Mouse (Mus musculus) colon, adult 2 months (tissue): Measurements from ENCODE around the gene Tspan15. TPM values are rescaled to one million over a fixed set of nuclear protein-coding genes. Genes with fewer than 3 reads are reported as not detected.

Experiments
- polyA plus RNA-seq: library from polyadenylated mRNA; depleted of rRNA; stranded (reverse); fragments of >200 nt; gene quantifications from 2 replicates; pipeline ENCODE4 v1.2.3, GENCODE M21; 2012; rRNA removed

Gene Tspan15
- polyA plus RNA-seq, result 267 and 271 TPM in 2 replicates

DNA sequence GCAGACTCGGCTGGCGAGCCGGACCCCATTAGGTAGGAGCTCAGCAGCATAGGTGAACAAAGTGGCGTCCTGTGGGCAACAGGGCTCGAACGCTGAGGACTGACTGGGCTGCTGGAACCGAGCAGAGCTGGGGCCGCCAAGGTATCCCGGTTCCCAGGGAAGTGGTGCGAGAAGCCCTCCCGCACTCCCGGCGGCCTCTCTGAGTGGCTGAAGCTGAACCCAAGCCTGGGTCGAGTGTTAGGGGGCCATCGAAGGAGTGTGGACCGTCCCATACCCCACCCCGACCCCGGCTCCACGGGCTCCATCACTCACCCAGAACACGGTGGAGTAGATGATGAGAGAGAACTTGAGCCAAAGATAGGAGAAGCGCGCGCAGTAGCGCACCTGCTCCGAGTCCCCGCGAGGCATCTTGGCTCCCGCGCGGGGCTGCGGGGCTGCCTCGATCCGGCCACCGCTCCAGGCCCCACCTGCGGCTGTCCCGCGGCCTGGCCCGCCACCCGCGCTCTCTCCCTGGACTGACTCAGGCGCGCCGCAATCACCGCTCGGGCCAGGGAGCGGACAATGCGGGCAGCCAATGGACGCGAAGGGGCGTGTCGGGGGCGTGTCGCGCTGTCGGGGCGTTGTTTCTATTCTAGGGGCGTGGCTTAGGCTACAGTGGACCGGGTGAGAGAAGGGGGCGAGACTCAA is at the start of gene Tspan15:
Gene Tspan15 (minus strand): TSS at position 544 of the 687 bp plus-strand sequence.

DNA sequence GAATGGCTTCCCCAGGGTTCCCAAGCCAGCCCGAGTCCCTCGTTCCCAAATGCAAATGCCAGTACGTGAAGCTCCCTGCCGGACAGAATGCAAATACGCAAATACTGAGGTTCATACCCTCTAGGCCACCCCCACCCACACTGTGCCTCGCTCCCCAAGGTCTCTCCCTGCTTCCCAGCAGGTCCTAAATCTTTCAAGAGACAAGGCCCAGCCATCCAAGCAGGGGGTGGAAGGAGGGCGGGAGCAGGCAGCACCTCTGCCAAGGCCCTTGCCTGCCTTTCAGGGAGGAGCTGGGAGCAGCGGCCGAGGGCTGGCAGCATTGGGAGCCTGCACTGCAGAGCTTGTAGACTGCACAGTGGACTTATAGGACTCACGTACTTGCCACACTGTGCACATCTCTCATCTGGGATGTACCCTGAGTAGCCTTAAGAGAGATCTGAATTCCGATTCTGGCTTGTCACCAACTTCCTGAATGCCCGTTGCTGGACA is 21.0 kb upstream of the Tspan15 start, which contains the start of gene Tacr2:
Gene Tacr2 (plus strand): TSS at position 439 of the 489 bp plus-strand sequence.

DNA sequence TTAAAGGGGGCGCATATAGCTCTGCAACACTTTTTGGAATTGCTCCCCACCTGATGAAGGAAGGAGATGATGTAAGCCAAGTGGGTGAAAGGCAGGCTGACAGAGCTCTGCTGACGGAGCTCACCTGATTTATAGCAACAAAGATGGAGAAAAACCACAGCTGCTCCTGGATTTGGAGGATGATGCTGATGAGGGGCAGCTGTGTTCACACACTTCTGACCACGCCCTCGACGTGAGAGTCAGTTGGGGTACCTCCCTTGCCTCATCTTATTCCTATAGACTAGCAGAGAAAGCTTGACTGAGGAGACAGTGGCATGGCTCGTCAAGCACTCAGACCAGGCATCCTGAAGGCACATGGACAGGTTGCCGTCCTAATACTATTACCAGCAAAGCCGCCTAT is 87.2 kb downstream of the Tspan15 start, which contains the start of gene Fam241b:
Gene Fam241b (minus strand): TSS at position 101 of the 400 bp plus-strand sequence.

Other genes with a start within 250 kb of the Tspan15 start
- 2.4 and 3.3 TPM in 2 replicates for gene Neurog3, start 98.2 kb downstream of the Tspan15 start, polyA plus RNA-seq
- gene Fam241b, start 87.3 kb downstream of the Tspan15 start, polyA plus RNA-seq, result 20.6 and 22.3 TPM in 2 replicates
- 19.3 and 24.5 TPM in 2 replicates for gene Tacr2, start 21.2 kb upstream of the Tspan15 start, polyA plus RNA-seq
- gene Hk1, start 148.7 kb upstream of the Tspan15 start, polyA plus RNA-seq, result 87.9 and 91.0 TPM in 2 replicates
- gene Hkdc1, start 191.2 kb upstream of the Tspan15 start, polyA plus RNA-seq, result 7.9 and 14.6 TPM in 2 replicates
- not detected in 2 replicates for gene 4930507D05Rik, start 218.2 kb upstream of the Tspan15 start, polyA plus RNA-seq
- 10.7 and 11.9 TPM in 2 replicates for gene Supv3l1, start 218.5 kb upstream of the Tspan15 start, polyA plus RNA-seq